Mouse (Mus musculus) central nervous system, embryonic 11.5 days (tissue): ENCODE data around the gene Rps6kc1. TPM values are rescaled to one million over a fixed set of nuclear protein-coding genes. Genes with fewer than 3 reads are reported as not detected.

Experiments used
- polyA plus RNA-seq: library from polyadenylated mRNA; depleted of rRNA; stranded (reverse); fragments of >200 nt; gene quantifications from 2 replicates; pipeline ENCODE4 v1.2.3, GENCODE M21; 2012; rRNA removed

The Rps6kc1 gene
- 16.1 and 17.5 TPM in 2 replicates for polyA plus RNA-seq

DNA sequence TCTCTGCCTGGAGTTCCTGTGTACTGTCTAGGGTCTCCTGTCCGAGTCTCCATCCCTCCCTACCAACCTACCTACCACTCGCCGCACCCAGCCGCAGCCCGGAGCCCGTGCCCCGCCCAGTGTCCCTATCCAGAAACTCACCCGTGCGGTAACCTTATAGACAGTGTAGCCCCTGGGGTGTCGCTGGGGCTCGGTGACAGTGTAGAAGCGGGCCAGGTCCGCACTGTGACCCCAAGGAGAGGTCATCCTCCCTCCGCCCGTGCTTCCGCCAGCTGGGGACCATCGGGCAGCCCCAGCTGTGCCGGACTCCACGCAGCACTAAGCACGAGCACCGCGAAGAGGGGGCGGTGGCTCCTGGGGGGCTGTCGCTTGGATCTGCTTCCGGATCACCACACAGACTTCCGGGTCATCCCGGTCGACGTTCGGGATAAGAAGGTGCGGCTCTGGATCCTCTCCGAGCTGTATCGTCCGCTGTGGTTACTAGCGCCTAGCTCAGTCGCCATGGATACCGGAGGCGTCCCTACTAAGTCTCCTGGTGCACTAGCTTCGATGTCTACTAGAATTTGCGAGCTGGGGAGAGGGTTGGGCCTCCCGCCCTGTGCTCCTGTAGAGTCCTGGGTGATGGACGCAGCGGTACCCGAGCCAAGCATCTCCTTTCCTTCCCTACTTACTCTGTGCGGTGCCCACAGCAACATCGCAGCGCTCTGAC, at the start of gene Rps6kc1:
Rps6kc1 (minus strand) TSS at position 356 of the 709 bp plus-strand sequence.

DNA sequence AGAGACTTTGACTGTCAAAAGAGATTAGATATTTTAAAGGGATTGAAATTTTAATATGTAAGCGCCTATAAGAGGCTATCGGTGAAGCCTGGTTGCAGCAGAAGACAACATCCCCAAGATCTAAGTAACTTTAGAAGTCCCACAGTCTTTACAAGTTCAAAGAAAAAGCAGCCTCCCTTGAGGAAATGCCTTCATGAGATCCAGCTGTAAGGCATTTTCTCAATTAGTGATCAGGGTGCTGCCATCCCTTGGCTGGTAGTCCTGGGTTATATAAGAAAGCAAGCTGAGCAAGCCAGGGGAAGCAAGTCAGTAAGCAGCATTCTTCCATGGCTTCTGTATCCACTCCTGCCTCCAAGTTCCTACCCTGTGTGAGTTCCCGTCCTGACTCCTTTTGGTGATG, 13.2 kb upstream of the Rps6kc1 start, which contains the start of gene Angel2:
Angel2 (plus strand) TSS at position 301 of the 400 bp plus-strand sequence.

Other genes starting within 250 kb of the Rps6kc1 start
- 39.6 and 61.2 TPM in 2 replicates for gene Angel2, start 13.3 kb upstream of the Rps6kc1 start, polyA plus RNA-seq
- gene Vash2, start 67.5 kb upstream of the Rps6kc1 start, polyA plus RNA-seq, result 30.2 and 37.2 TPM in 2 replicates
- 14.6 and 21.7 TPM in 2 replicates for gene Flvcr1, start 114.4 kb upstream of the Rps6kc1 start, polyA plus RNA-seq
- gene Spata45, start 124.9 kb upstream of the Rps6kc1 start, polyA plus RNA-seq, result not detected in 2 replicates
- gene Tatdn3, start 151.2 kb upstream of the Rps6kc1 start, polyA plus RNA-seq, result 24.7 and 25.1 TPM in 2 replicates
- 29.0 and 38.6 TPM in 2 replicates for gene Nsl1, start 151.2 kb upstream of the Rps6kc1 start, polyA plus RNA-seq
- gene Batf3, start 186.1 kb upstream of the Rps6kc1 start, polyA plus RNA-seq, result 5.3 and 8.0 TPM in 2 replicates